Mouse (Mus musculus): ENCODE results near the gene Rxra. TPM values are rescaled to one million over a fixed set of nuclear protein-coding genes. Genes with fewer than 3 reads are reported as not detected.

Gene Rxra
- total RNA-seq, 2 experiments from 2014 or later, result 58.4 to 59.3 TPM

DNA sequence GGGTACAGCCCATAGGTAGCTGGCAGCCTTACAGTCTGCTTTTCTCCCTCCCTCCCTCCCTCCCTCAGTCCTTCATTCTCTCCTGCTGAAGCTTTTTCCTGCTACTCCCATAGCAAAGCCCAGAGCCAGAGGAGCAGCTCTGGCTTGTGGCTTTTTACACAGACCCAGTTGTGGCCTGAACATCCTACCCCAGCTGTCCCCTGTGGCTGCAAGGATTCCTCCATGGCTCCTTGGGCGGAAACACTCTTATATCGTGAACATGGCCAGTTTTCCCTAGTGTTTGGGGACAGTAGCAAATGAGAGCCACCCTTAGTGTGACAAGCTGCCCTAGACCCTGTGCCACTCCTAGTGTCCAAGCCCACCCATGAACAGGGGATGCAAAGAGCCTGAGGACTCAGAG, 58.6 kb downstream of the Rxra start:
- DNase-seq (ENCODE audit: low spot score in 2 of 2), result no peak

DNA sequence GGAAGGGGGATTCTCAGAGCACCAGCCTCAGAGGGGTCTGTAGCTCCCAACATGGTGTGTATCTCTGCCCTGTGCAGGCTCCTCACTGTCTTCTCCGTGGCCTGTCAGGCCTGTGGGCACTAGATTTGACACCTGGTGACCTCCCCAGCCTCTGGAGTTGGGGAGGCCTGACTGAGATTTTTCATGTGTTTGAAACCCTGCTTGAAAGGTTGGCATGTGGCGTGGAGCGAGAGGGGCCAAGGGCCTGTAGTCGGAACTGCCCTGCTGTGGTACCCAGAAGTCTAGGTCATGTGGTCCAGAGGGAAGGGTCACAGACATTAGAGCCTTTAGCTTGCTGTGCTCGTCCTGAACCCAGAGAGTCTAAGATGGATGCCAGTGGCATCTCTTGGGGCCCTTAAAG, 60.6 kb downstream of the Rxra start:
- DNase-seq (ENCODE audit: low spot score in 2 of 2), result no peak

DNA sequence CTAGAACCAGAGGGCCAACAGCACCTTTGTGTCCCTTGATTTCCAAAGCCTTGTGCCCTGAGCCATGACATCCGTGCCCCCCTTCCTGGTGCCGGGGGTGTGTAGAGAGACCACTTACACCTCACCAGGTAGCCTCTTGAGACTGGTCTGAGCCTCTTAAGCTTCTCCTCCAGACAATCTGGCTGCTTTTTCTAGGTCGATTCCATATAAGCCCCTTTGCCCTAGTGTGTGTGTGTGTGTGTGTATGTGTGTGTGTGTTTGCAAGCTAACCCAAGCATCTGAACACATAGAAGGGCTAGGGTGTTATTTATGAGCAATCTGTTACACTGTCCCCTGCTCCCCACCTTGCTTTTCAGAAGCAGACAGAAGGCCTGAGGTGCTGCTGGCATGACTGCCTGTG, 62.2 kb downstream of the Rxra start:
- DNase-seq (ENCODE audit: low spot score in 2 of 2), result no peak

DNA sequence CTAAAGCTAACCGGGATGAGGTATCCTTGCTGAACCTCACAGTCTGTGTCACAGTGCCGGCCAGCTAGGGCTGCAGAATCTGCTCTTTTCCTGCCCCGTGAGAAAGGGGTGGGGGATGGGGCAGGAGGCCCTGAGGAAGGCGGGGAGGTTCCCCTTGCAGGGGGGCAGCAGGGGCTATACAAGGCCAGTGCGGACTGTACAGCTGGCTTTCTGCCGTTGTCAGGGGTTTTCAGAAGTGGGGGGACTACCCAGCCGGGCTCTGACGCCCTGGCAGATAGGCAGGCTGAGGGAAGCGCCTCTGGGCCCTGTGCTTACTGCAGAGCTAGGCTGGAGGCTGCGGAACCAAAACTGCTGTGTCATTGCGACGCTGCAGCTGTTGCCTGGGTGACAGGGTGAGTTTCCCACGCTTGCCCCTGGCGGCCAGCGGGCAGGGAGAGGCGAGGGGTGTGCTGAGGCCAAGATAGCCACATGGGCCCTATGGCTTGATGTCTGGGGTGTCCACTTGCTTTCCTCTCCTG, 63.9 kb downstream of the Rxra start:
- peak; percentile 52 to 65 for DNase-seq (ENCODE audit: low spot score in 2 of 2)

DNA sequence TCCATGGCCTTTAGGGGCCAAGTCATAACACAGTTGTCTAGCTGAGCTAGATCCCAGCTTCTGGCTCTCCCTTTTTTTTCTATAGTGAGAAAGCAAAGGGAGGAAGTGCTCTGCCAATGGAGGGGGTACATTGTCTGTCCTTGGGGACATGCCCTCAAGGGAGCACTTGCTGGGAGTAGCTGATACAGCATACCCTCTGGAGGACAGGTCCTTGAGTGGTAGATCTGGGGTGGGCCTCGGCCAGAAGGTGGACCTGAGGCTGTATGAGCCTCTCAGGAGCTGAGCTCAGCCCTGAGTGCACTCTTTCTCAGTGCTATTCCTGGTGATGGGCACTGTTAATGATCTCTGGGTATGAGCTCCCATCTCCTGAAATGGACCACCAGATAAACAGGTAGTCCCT, 66.9 kb downstream of the Rxra start:
- no peak for DNase-seq (ENCODE audit: low spot score in 2 of 2)

DNA sequence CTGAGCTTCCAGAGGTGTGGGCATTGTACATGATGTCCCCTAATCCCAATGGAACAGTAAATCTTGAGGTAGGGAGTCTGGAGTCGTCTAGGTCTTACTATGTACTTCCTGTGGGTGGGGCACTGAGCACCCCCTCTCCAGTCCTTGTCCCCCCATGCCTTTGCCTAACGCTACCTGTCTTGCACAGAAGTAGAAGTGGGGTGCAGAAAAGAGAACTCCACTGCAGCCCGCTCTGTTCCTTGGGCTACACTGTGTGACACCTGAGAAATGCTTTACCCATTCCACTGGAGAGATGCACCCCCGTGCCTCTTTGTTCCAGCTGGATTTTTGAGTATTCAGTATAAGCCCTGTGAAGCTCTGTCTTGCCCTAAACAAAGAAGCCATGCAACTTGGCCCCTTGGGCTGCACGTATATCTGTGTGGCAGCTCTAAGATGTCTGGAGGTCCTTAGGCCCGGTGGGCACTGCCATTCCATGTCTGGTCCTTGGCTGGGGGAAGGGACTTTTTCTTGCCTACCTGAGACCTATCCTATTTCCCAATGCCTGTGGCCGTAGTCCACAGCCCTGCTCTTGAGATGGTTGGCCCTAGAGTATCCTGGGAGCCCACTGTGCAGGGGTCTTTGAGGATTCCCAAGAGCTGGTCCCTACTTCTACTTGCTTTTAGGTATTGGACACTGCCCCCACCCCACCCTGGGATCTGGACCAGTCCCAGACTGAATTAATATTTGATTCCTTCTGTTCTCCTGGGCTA, 67.8 kb downstream of the Rxra start:
- DNase-seq (ENCODE audit: low spot score in 2 of 2), result no peak

DNA sequence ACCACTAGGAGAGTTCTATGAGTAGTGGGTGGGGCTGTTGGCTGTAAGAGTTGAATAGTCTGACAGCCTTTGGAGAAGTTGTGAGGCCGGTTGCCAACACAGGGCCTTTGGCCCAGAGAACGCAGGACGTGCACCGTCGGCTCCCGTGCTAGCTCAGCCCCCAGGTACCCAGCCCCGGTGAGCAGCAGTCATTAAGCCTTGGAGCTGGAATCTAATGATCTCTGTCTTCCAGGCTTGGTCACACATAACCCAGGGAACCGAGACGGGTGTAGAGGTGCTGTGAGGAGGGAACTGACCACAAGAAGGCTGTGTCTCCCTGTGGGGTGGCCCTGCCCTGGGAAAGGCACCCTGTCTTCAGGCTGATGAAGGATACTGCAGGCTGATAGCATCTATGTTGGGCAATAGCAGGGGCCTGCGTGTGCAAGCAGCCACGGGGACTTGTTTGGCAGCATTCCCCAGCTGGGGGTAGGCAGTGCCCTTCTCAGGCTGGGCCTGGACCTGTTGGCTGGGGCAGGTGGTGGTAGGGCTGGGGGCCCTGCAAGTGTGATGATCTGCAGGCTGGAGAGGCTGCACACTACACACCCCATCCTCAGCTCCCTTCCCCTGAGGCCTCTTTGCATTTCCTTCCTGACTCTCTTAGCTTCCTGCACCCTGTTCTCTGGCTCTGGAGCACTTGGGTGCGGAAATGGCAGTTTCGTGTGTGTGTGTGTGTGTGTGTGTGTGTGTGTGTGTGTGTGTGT, 68.5 kb downstream of the Rxra start:
- no peak for DNase-seq (ENCODE audit: low spot score in 2 of 2)

DNA sequence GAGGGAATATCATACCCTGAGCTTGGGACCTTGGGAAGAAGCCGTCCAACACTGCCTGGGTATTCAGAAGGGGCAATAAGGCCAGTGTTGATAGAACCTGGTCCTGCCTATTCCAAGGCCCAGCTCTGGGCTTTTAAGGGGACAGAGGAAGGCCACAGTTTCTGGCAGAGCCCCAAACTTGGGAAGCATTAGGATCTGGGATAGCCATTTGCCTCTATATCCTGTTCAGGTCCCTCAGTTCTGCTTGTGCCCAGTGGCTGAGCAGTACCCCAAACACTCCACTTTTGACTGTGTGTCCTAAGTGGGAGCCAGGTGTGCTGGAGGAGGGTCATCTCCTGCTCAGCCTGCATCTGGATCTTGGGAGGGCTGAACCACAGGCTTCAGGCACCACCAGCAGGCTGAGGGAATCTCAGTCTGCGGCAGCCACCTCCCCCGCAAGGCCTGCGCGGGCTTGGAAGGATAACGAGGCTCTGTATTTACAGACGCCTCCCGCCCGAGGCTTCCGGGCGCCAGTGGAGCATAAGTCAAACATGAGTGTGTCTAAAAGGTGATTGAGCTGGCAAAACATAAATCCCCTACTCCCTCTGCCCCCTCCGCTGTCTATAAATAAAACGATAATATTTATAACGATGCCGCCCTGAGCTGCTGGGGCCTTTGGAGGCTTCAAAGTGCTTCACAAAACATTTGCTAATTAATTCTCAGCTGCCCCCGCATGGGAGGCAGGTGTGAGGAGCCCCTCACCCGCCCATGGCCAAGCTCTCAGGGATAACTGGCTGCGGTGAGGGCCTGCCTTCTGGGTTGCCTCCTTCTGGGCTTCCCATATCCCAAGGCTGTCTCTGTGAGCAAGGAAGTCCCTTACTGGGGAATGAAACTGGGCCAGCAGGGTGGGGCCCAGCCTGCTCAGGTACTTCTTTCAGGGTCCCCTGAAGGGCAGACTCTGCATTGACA, 69.7 kb downstream of the Rxra start:
- DNase-seq (ENCODE audit: low spot score in 2 of 2), result no peak

DNA sequence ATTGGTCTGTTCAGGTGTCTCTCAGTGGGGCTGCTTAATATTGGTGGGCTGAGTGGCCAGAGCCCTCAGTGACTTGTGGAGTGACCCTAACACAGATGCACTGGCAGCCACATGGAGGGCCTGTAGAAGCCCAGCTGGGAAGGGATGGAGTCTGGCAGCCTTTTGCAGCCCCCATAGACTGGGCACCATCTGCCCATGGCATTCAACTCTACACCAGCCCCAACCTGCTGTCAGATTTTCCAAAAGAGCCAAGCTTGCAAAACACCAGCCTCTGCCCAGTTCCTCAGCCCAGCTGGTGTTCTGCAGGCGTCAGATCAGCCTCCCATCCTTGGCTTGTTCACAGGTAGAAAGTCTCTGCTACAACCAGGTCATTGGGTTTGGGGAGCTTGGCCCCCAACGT, 70.6 kb downstream of the Rxra start:
- no peak for DNase-seq (ENCODE audit: low spot score in 2 of 2)

DNA sequence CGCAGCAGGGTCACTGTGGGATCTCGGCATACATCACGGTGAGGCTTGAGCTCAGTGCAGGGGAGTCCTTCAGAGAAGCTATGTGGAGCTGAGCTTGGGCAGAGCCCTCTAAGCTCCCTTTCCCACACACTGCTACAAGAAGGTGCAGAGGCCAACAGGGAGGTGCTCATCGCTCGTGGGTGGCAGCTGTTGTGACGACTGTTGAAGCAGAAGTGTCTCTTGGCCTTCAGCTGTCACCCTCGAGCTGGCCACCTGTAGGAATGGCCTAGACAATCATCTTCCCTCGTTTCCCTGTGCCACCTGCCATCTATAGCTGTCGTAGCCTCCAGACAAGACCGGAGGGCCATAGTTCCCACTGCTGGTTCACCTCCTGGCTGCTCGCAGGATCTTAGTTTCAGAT, 72.7 kb downstream of the Rxra start:
- DNase-seq (ENCODE audit: low spot score in 2 of 2), result no peak

DNA sequence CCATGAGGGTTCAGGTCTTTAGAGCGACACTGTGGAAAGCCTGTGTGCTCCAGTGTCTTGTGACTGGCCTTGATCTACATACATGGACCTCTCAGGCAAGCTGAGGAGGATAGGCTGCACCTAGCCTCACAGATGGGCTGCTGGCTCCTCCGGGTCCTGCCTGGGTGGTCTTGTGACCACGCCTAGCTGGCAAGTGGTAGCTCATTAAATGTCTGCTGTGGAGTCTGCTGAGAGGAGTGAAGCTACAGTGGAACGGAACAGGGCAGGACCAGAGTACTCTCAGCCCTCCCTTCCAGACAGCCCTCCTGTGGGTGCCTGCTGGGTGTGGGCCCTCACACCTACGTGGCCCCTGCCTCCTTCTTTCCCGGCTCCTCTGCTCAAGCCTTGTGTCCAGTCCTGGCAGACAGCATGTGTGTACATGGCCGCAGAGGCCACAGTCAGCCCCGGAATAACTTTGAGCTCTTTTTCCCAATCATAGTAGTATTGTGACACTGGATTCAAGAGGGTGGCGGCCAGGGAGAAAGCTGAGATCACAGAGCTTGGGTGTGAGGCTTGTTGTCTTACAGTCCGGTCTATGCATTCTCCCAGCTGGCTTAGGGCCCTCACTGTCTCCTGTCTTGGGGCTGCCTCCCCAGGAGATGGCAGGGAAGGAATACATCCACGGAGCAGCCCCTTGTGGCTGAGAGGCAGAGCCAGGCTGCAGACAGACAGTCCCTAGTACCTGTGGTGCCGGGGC, 74.3 kb downstream of the Rxra start:
- no peak for DNase-seq (ENCODE audit: low spot score in 2 of 2)

DNA sequence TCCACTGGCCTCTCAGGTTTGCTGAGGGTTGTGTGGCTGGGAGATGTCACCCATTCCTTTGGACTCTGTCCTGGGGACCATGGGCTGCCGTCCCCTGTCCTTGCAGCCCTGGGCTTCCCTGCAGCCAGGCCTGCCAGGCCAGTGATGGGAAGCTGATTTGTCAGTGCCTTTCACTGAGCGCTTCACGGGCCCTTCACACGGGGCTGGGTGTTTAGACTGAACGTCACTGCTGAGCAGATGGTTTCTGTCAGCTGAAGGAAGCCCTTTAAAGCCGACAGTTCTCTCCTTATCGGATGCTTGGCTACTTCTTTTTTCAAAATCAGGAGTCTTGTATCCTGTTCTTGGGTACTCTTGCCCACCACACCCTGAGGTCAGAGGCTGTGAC, 74.9 kb downstream of the Rxra start:
- DNase-seq (ENCODE audit: low spot score in 2 of 2), result no peak

DNA sequence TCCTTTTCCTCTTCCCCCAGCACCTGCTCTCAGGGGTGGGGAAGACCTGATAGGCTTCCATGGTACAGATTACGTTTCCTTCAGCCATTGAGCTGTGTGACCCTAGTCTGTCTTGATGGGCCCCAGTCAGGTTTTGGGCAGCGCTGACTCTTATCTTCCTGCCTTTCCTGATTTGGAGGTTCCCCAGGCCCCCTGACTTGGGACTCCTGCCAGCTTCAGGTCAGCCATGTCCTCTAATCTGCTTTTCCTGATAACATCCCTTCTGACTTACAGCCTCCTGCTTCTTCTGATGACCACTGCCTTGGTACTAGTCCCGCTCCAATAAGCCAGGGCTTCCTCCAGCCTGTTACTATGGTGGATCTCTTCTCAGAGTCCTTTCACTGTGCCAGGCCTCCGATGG, 75.6 kb downstream of the Rxra start:
- DNase-seq (ENCODE audit: low spot score in 2 of 2), result no peak

DNA sequence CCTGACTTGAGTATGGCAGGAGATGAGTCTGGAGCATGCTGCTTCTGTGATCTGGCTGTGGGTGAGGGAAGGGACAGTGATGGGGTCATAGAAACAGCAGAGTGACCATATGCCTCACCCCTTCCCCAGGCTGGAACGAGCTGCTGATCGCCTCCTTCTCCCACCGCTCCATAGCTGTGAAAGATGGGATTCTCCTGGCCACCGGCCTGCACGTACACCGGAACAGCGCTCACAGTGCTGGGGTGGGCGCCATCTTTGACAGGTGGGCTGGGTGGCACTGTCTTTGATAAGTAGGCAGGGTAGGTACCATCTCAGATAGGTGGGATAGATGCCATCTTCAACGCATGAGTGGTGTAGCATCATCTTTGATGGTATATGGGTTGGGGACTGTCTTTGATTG, 77.9 kb downstream of the Rxra start:
- no peak for DNase-seq (ENCODE audit: low spot score in 2 of 2)

DNA sequence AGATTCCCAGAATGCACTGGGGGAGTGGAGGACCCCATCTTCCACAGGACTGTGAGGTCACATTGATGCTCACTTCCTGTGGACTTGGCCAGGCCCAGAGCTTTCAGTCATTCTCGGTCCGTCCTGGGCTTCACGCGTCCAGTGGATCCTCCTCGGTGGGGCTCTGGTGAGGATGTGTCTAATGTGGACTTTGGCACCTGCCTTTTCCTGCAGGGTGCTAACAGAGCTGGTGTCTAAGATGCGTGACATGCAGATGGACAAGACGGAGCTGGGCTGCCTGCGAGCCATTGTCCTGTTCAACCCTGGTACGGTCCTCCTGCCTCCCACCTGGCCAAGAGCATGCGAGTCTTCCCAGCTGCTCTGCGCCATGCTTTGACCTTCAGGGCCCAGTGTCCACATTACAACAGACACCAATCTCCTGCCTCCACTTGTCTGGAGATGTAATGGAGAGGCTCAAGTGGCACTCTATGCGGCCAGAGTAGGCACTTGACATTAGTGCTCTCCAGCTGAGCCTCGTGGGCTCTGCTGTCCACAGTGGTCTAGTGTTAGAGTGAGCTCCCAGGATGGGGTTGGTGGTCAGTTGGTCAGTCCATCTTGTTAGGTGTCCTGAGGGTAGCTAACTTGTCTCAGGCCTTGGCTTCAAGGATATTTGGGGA, 79.9 kb downstream of the Rxra start:
- DNase-seq (ENCODE audit: low spot score in 2 of 2), result no peak

DNA sequence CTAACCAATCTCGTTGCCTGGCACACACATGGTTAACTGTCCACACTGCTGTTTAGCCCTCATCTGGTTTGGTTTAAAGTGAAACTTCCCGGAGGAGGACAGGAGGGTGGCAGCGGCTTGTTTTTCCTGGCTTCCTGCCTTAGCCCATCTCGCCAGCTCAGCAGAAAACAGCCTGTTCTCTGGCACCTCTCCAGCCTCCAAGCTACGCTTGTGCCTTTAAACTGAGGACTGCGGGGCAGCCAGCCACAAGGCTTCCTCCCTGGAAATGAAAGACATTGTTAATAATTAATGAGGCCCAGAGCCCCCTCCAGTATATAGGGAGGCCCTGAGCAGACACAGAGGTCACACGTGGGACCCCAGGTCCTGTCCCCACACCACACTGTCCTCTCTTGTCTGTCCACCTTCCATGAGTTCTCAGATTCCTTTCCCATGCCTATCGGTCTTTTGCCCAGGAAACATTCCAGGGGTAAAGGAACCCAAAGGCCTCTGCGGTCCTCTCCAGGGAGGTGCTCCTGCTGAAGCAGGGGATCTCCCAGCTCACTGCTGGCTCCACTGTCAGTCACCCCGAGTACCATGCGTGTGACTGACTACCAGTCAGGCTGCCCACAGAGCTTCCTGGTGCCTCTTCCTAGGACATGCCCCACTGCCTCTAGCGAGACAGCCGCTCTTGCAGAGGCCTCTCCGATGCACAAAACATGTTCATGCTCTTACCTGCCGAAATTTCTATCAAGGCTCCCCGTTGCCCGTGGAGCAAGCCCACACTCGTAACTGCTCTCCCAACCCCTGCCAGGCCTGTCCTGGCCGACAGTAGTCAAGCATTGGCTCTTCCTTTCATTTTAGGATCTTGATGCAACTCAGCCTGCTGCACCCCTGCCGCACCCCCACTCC, 82.4 kb downstream of the Rxra start:
- peak; percentile 68 to 83 for DNase-seq (ENCODE audit: low spot score in 2 of 2)

DNA sequence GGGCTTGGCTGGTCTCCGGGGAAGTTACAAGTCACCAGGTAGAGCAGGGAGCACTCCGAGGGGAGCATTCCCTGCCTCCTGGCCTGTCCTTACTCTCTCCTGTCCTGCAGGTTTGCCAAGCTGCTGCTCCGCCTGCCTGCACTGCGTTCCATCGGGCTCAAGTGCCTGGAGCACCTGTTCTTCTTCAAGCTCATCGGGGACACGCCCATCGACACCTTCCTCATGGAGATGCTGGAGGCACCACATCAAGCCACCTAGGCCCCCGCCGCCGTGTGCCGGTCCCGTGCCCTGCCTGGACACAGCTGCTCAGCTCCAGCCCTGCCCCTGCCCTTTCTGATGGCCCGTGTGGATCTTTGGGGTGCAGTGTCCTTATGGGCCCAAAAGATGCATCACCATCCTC, 83.2 kb downstream of the Rxra start:
- DNase-seq (ENCODE audit: low spot score in 2 of 2), result no peak

DNA sequence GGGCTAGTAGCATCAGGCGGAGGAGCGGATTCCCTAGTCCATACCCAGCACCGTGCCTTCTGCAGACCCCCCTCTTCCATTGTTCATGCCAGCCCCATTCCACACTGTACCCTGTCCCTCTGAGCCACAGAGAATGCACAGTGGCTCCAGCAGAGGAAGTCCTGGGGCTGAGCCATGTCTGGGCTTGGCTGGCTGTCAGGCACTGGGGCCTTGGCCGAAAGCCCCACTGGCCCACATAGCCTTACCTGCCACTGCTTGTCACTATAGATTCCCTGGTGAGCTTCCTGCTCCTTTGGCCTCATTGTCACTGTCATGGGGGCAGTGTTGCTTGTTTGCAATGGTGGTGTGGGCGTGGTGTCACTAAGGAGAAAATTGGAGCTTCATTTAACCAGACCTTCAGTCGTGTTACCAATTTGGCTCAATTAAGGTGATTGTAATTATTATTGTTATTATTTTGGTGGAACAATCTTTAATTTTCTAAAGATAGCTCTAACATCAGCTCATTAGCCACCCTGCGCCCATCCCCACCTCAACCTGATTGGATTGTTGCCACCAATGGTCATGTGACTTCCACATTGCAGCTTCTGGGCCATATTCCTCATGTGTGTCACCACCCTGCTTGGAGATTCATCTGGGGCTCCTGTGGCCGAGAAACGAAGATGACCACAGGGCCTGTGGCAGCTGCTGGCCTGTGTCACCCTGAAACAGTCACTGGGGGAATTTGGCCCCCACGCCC, 85.2 kb downstream of the Rxra start:
- no peak for DNase-seq (ENCODE audit: low spot score in 2 of 2)

DNA sequence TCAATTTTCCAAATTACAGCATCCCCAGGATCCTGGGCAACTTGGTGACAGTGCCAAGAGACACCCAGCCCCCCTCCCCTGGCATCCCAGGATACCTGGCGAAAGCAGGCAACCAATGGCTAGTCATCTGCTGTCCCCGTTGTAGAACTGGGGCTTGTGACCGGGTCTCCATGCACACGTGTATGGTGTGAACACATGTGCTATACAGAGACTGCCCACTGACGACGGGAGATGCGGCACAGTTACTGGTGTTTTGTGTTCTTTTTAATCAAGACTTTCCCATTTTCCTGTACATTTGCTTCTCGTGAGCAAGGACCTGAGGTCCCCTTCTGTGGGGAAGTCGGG, 85.7 kb downstream of the Rxra start:
- DNase-seq (ENCODE audit: low spot score in 2 of 2), result no peak

Data from adrenal gland, postnatal 4 days (tissue).